ENCODE assay signal across 23 mouse cellular contexts in the genomic region with DNA sequence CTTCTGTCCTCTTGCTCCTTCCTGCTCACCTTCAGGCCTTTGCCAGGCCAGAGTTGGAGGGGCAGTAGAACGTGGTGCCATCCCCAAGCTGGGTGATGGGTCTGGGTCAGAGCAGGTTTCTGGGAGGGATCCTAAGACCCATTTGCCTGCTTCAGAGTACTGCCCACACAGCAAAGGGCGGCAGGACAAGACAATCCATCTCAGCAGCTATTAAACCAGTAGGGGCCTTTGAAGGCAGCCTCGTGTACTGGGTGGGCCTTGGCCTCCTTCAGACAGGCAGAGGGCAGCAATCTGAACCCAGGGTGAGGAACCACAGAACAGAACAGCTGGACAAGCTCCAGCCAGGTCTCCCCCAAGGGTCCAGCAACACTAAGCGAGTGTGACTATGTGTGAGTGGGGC. TPM values are rescaled to one million over a fixed set of nuclear protein-coding genes. Genes with fewer than 3 reads are reported as not detected.
DNase-seq lines count a peak whose midpoint lies in the region; ATAC-seq and TF ChIP-seq lines count a peak whose summit lies in the region.
"Had no signal": no experiment of that assay in that cellular context is flagged by ENCODE, and none has a peak within 500 bp of the region (broad histone marks: within the 10 kb centered on the region; RNA-seq: fewer than 3 reads in every experiment).

No protein-coding gene starts in this region.

- peaks cover 65% of the 10 kb centered on the region for H3K36me3 ChIP-seq in heart, embryonic 13.5 days
- peaks cover 62% of the 10 kb centered on the region for H3K36me3 ChIP-seq in heart, embryonic 12.5 days
- H3K36me3 ChIP-seq in liver, embryonic 12.5 days: peaks cover 67% of the 10 kb centered on the region
- peaks cover 60% of the 10 kb centered on the region for H3K36me3 ChIP-seq in liver, postnatal 0 days (replicated peaks; ENCODE audit: insufficient read depth, low read length)
- peaks cover 61% of the 10 kb centered on the region for H3K36me3 ChIP-seq in embryonic facial prominence, embryonic 10.5 days (replicated peaks)

- TF ChIP-seq CTCF in liver, postnatal 0 days (IDR thresholded peaks at IDR 0.05; ENCODE audit: low read depth): no peak

- 78% methylated on average over 4 of the region's 4 CpGs for WGBS in heart, embryonic 13.5 days
- 84% methylated on average over 4 of the region's 4 CpGs for WGBS in heart, embryonic 12.5 days
- WGBS in liver, embryonic 12.5 days (ENCODE audit: insufficient replicate concordance): 68% methylated on average over 4 of the region's 4 CpGs
- WGBS in liver, postnatal 0 days (ENCODE audit: insufficient replicate concordance): 84% methylated on average over 4 of the region's 4 CpGs
- WGBS in embryonic facial prominence, embryonic 10.5 days: 90% methylated on average over 4 of the region's 4 CpGs

- no peak for TF ChIP-seq EP300 in liver, postnatal 0 days (IDR thresholded peaks at IDR 0.05; ENCODE audit: low read depth)

- no peak for ATAC-seq in cerebellum, adult (ENCODE audit: insufficient number of reproducible peaks, low FRiP score, low TSS enrichment)
- ATAC-seq in heart, embryonic 13.5 days (ENCODE audit: extremely low read depth, insufficient number of reproducible peaks, low FRiP score, low TSS enrichment): no peak
- no peak for ATAC-seq in heart, embryonic 12.5 days (ENCODE audit: insufficient number of reproducible peaks, low FRiP score)
- no peak for ATAC-seq in liver, embryonic 12.5 days
- ATAC-seq in liver, postnatal 0 days: no peak
- ATAC-seq: forebrain, embryonic 15.5 days; hindbrain, postnatal 0 days had no signal

- peaks cover 53% of the 10 kb centered on the region for H3K4me1 ChIP-seq in heart, embryonic 13.5 days
- H3K4me1 ChIP-seq in heart, embryonic 12.5 days (replicated peaks): peaks cover 48% of the 10 kb centered on the region
- peaks cover 96% of the 10 kb centered on the region for H3K4me1 ChIP-seq in liver, embryonic 12.5 days
- peaks cover 8% of the 10 kb centered on the region for H3K4me1 ChIP-seq in liver, postnatal 0 days (ENCODE audit: insufficient read depth)
- H3K4me1 ChIP-seq in embryonic facial prominence, embryonic 10.5 days: peaks cover 37% of the 10 kb centered on the region

- intact Hi-C loops in gastrocnemius, postnatal 36 days (cut with DNase I): no loop called here

- H3K9ac ChIP-seq in heart, embryonic 13.5 days: peak overlapping the region; percentile 47; the same call in 1 of the 2 replicates
- H3K9ac ChIP-seq in heart, embryonic 12.5 days: no peak overlapping the region
- peak overlapping the region; percentile 34; the same call in 1 of the 2 replicates for H3K9ac ChIP-seq in liver, embryonic 12.5 days
- H3K9ac ChIP-seq in liver, postnatal 0 days (replicated peaks): no peak overlapping the region
- H3K9ac ChIP-seq: embryonic facial prominence, embryonic 12.5 days; forebrain, embryonic 15.5 days; hindbrain, embryonic 13.5 days had no signal

- H3K9me3 ChIP-seq in heart, embryonic 13.5 days: no peaks in the 10 kb centered on the region
- no peaks in the 10 kb centered on the region for H3K9me3 ChIP-seq in heart, embryonic 12.5 days (replicated peaks)
- no peaks in the 10 kb centered on the region for H3K9me3 ChIP-seq in liver, embryonic 12.5 days (replicated peaks)
- no peaks in the 10 kb centered on the region for H3K9me3 ChIP-seq in liver, postnatal 0 days (ENCODE audit: low read length)
- H3K9me3 ChIP-seq in embryonic facial prominence, embryonic 10.5 days: no peaks in the 10 kb centered on the region
- H3K9me3 ChIP-seq: embryonic facial prominence, embryonic 12.5 days; forebrain, embryonic 15.5 days; hindbrain, embryonic 13.5 days had no signal

- peak; percentile 58 for DNase-seq in cerebellum, adult 9-11 months
- no peak for DNase-seq in liver, postnatal 0 days
- no peak for DNase-seq in embryonic facial prominence, embryonic 10.5 days (ENCODE audit: low spot score)
- no peak for DNase-seq in gastrocnemius, postnatal 36 days
- DNase-seq: embryo, embryonic 11 days; gastrocnemius, postnatal 25 days had no signal

- H3K27ac ChIP-seq in heart, embryonic 13.5 days (replicated peaks): no peak overlapping the region
- H3K27ac ChIP-seq in heart, embryonic 12.5 days (ENCODE audit: poor library complexity, severe bottlenecking): no peak overlapping the region
- peak overlapping the region; percentile 84 for H3K27ac ChIP-seq in liver, embryonic 12.5 days
- H3K27ac ChIP-seq in liver, postnatal 0 days (ENCODE audit: low read depth): no peak overlapping the region
- H3K27ac ChIP-seq in embryonic facial prominence, embryonic 10.5 days (replicated peaks): 0 out of 2 replicates have a peak overlapping the region, but pooled peaks have one; percentile 1
- H3K27ac ChIP-seq: embryonic facial prominence, embryonic 12.5 days; forebrain, embryonic 15.5 days; hindbrain, embryonic 13.5 days; hindbrain, postnatal 0 days had no signal

- H3K27me3 ChIP-seq in heart, embryonic 13.5 days (replicated peaks): peaks cover 20% of the 10 kb centered on the region
- H3K27me3 ChIP-seq in heart, embryonic 12.5 days (replicated peaks): peaks cover 3% of the 10 kb centered on the region; the same call in 1 of the 2 replicates
- peaks cover 33% of the 10 kb centered on the region for H3K27me3 ChIP-seq in liver, embryonic 12.5 days (replicated peaks)
- H3K27me3 ChIP-seq in liver, postnatal 0 days (ENCODE audit: insufficient read depth, low read length): peaks cover 22% of the 10 kb centered on the region
- peaks cover 30% of the 10 kb centered on the region for H3K27me3 ChIP-seq in embryonic facial prominence, embryonic 10.5 days (replicated peaks; ENCODE audit: low read depth, poor library complexity, severe bottlenecking)
- H3K27me3 ChIP-seq: CH12.LX had no signal

- H3K4me2 ChIP-seq in heart, embryonic 13.5 days: no peak overlapping the region
- no peak overlapping the region for H3K4me2 ChIP-seq in heart, embryonic 12.5 days
- H3K4me2 ChIP-seq in liver, embryonic 12.5 days: no peak overlapping the region
- no peak overlapping the region for H3K4me2 ChIP-seq in liver, postnatal 0 days (ENCODE audit: low read depth, low read length)
- H3K4me2 ChIP-seq: embryonic facial prominence, embryonic 12.5 days; forebrain, embryonic 15.5 days; heart, embryonic 11.5 days; hindbrain, embryonic 13.5 days had no signal

- H3K4me3 ChIP-seq in heart, embryonic 13.5 days: no peak overlapping the region
- H3K4me3 ChIP-seq in heart, embryonic 12.5 days: no peak overlapping the region
- H3K4me3 ChIP-seq in liver, embryonic 12.5 days: no peak overlapping the region
- H3K4me3 ChIP-seq in liver, postnatal 0 days (ENCODE audit: low read depth, low read length): no peak overlapping the region
- no peak overlapping the region for H3K4me3 ChIP-seq in embryonic facial prominence, embryonic 10.5 days
- H3K4me3 ChIP-seq: embryonic facial prominence, embryonic 12.5 days; forebrain, embryonic 15.5 days; hindbrain, embryonic 13.5 days had no signal

RNA-seq across cellular contexts. Expression of a gene that starts 2.5 kb away (rescaled TPM):
- 6.5 and 7.5 TPM in 2 replicates for polyA plus RNA-seq in heart, embryonic 13.5 days (2015; fragmentation: Nextera tagmentation; extraction: Ambion mirVana)
- polyA plus RNA-seq in heart, embryonic 12.5 days (2016; fragmentation: Nextera tagmentation; extraction: Ambion mirVana): 5.4 and 7.4 TPM in 2 replicates
- 1.5 and 2.5 TPM in 2 replicates for polyA plus RNA-seq in liver, embryonic 12.5 days (2016; fragmentation: Nextera tagmentation; extraction: Ambion mirVana)
- 2.1 and 2.2 TPM in 2 replicates for polyA plus RNA-seq in liver, postnatal 0 days (2015; fragmentation: Nextera tagmentation; extraction: Ambion mirVana)
- 2.2 and 3.0 TPM in 2 replicates for polyA plus RNA-seq in embryonic facial prominence, embryonic 10.5 days (2016; fragmentation: Nextera tagmentation; extraction: Ambion mirVana)
- 1 to 10 TPM; 2.8 to 6.8 TPM for total RNA-seq in gastrocnemius, postnatal 36 days (2021)
- total RNA-seq: CH12.LX; common myeloid progenitor, adult 5-6 weeks; hematopoietic stem cell, adult 5-6 weeks had no signal

RNA-seq across cellular contexts. Expression of a gene that starts 6.4 kb away (rescaled TPM):
- 2.3 TPM in 1 of 2 replicates, not detected in the other for polyA plus RNA-seq in heart, embryonic 13.5 days (2015; fragmentation: Nextera tagmentation; extraction: Ambion mirVana)
- 3.0 TPM in 1 of 2 replicates, not detected in the other for polyA plus RNA-seq in heart, embryonic 12.5 days (2016; fragmentation: Nextera tagmentation; extraction: Ambion mirVana)
- polyA plus RNA-seq in liver, embryonic 12.5 days (2016; fragmentation: Nextera tagmentation; extraction: Ambion mirVana): 1.4 TPM in 1 of 2 replicates, not detected in the other
- not detected in 2 replicates for polyA plus RNA-seq in liver, postnatal 0 days (2015; fragmentation: Nextera tagmentation; extraction: Ambion mirVana)
- not detected in 2 replicates for polyA plus RNA-seq in embryonic facial prominence, embryonic 10.5 days (2016; fragmentation: Nextera tagmentation; extraction: Ambion mirVana)
- total RNA-seq in gastrocnemius, postnatal 36 days (2021): 1 to 10 TPM; 3.9 to 9.2 TPM
- total RNA-seq: hindbrain, postnatal 0 days had no signal
- polyA plus RNA-seq: embryonic facial prominence, embryonic 12.5 days; forebrain, embryonic 11.5 days; heart, embryonic 11.5 days; intestine, embryonic 14.5 days had no signal

RNA-seq across cellular contexts. Expression of a gene that starts 11.7 kb away (rescaled TPM):
- 443 and 485 TPM in 2 replicates for polyA plus RNA-seq in heart, embryonic 13.5 days (2015; fragmentation: Nextera tagmentation; extraction: Ambion mirVana)
- 431 and 436 TPM in 2 replicates for polyA plus RNA-seq in heart, embryonic 12.5 days (2016; fragmentation: Nextera tagmentation; extraction: Ambion mirVana)
- 289 and 295 TPM in 2 replicates for polyA plus RNA-seq in liver, embryonic 12.5 days (2016; fragmentation: Nextera tagmentation; extraction: Ambion mirVana)
- 311 and 324 TPM in 2 replicates for polyA plus RNA-seq in liver, postnatal 0 days (2015; fragmentation: Nextera tagmentation; extraction: Ambion mirVana)
- polyA plus RNA-seq in embryonic facial prominence, embryonic 10.5 days (2016; fragmentation: Nextera tagmentation; extraction: Ambion mirVana): 151 and 158 TPM in 2 replicates
- 100 to 1,000 TPM; 330 to 388 TPM for total RNA-seq in gastrocnemius, postnatal 36 days (2021)

RNA-seq across cellular contexts. Expression of a gene that starts 58.6 kb away (rescaled TPM):
- polyA plus RNA-seq in heart, embryonic 13.5 days (2015; fragmentation: Nextera tagmentation; extraction: Ambion mirVana): 0.19 and 0.41 TPM in 2 replicates
- polyA plus RNA-seq in heart, embryonic 12.5 days (2016; fragmentation: Nextera tagmentation; extraction: Ambion mirVana): 0.28 and 0.57 TPM in 2 replicates
- polyA plus RNA-seq in liver, embryonic 12.5 days (2016; fragmentation: Nextera tagmentation; extraction: Ambion mirVana): not detected in 2 replicates
- not detected in 2 replicates for polyA plus RNA-seq in liver, postnatal 0 days (2015; fragmentation: Nextera tagmentation; extraction: Ambion mirVana)
- not detected in 2 replicates for polyA plus RNA-seq in embryonic facial prominence, embryonic 10.5 days (2016; fragmentation: Nextera tagmentation; extraction: Ambion mirVana)
- not detected for total RNA-seq in gastrocnemius, postnatal 36 days (2021)
- total RNA-seq: adrenal gland, postnatal 4 days; CH12.LX; common myeloid progenitor, adult 5-6 weeks; gastrocnemius, postnatal 25 days; heart, adult 18-20 months; hematopoietic stem cell, adult 5-6 weeks; hindbrain, postnatal 0 days had no signal
- polyA plus RNA-seq: forebrain, embryonic 11.5 days; forebrain, embryonic 15.5 days; heart, postnatal 0 days; hindbrain, embryonic 13.5 days; hindbrain, postnatal 0 days had no signal

Comparison
In these comparisons a context has a peak if more than half of its experiments do, and no peak if none do; other contexts are left out.
1. H3K27ac ChIP-seq: peak in liver, embryonic 12.5 days (single experiment) and embryonic facial prominence, embryonic 10.5 days (single experiment); none in heart, embryonic 13.5 days (single experiment), heart, embryonic 12.5 days (single experiment) and liver, postnatal 0 days (single experiment).
2. H3K9ac ChIP-seq: peak in heart, embryonic 13.5 days (single experiment) and liver, embryonic 12.5 days (single experiment); none in heart, embryonic 12.5 days (single experiment) and liver, postnatal 0 days (single experiment).